Mouse (Mus musculus) kidney, postnatal 14 days (tissue): ENCODE data around the gene Pik3c2g.

Source experiments
- DNase-seq: peaks from one replicate; pipeline ENCODE4 v3.0.0; 2022; ENCODE audit warnings: mixed read lengths

The Pik3c2g gene

GRCm38 (mm10) chr6:139947106-139947879 lies 360.3 kb downstream of the Pik3c2g start:
- peak; percentile 66 for DNase-seq

- DNase-seq: peak; percentile 11
Observed at GRCm38 (mm10) chr6:139953596-139953995, 366.6 kb downstream of the Pik3c2g start.

GRCm38 (mm10) chr6:139957531-139958241 lies 370.7 kb downstream of the Pik3c2g start:
- peak; percentile 55 for DNase-seq

- DNase-seq: no peak
Observed at GRCm38 (mm10) chr6:139963775-139964174, 376.8 kb downstream of the Pik3c2g start.

GRCm38 (mm10) chr6:139964895-139965294 lies 377.9 kb downstream of the Pik3c2g start:
- DNase-seq: no peak

GRCm38 (mm10) chr6:139966684-139967083 lies 379.7 kb downstream of the Pik3c2g start:
- DNase-seq: no peak

- DNase-seq: no peak
Observed at GRCm38 (mm10) chr6:139971608-139972298, 384.7 kb downstream of the Pik3c2g start.

- no peak for DNase-seq
Observed at GRCm38 (mm10) chr6:139974668-139975067, 387.6 kb downstream of the Pik3c2g start.

GRCm38 (mm10) chr6:139978114-139978513 lies 391.1 kb downstream of the Pik3c2g start:
- no peak for DNase-seq

- no peak for DNase-seq
Observed at GRCm38 (mm10) chr6:139981061-139981460, 394.0 kb downstream of the Pik3c2g start.

- no peak for DNase-seq
Observed at GRCm38 (mm10) chr6:139984069-139984468, 397.0 kb downstream of the Pik3c2g start.

- DNase-seq: no peak
Observed at GRCm38 (mm10) chr6:139986564-139986963, 399.5 kb downstream of the Pik3c2g start.

- DNase-seq: no peak
Observed at GRCm38 (mm10) chr6:139989075-139989474, 402.1 kb downstream of the Pik3c2g start.

GRCm38 (mm10) chr6:139989597-139989996 lies 402.6 kb downstream of the Pik3c2g start:
- DNase-seq: no peak

- DNase-seq: no peak
Observed at GRCm38 (mm10) chr6:140005181-140005580, 418.2 kb downstream of the Pik3c2g start.
